Mouse (Mus musculus): ENCODE measurements around the gene Sap30bp. TPM values are rescaled to one million over a fixed set of nuclear protein-coding genes. Genes with fewer than 3 reads are reported as not detected.

Gene Sap30bp
- total and polyA plus RNA-seq, 2 experiments from 2014 or later, result 17.9 to 19.0 TPM

- Histone ChIP-seq H3K4me1 (ENCODE audit: control insufficient read depth, insufficient read depth) (peaks cover 46% of the 10 kb centered on the region), H3K27me3 (ENCODE audit: control insufficient read depth, insufficient read depth, low read length) (no peaks in the 10 kb centered on the region), H3K9ac (replicated peaks; ENCODE audit: low read depth, low read length) (no peak overlapping the region; the same call in 1 of the 2 replicates), H3K4me2 (ENCODE audit: low read depth, low read length) (peak overlapping the region; percentile 71), H3K9me3 (replicated peaks; ENCODE audit: control insufficient read depth, low read length) (no peaks in the 10 kb centered on the region), H3K4me3 (ENCODE audit: low read depth, low read length) (no peak overlapping the region), H3K36me3 (replicated peaks; ENCODE audit: control insufficient read depth, insufficient read depth, low read length) (peaks cover 27% of the 10 kb centered on the region), H3K27ac (ENCODE audit: low read depth) (peak overlapping the region; percentile 98)
- ATAC-seq (ENCODE audit: insufficient read depth, low read depth) (peak; percentile 11; the same call in 1 of the 2 replicates), DNase-seq (ENCODE audit: low spot score) (peak; percentile 70)
- no peak for TF ChIP-seq EP300 (IDR thresholded peaks at IDR 0.05; ENCODE audit: low read depth)
- no peak for TF ChIP-seq CTCF (IDR thresholded peaks at IDR 0.05; ENCODE audit: low read depth)
- WGBS, result 22% methylated on average over 1 of the region's 1 CpGs
These were observed 30.3 kb upstream of the Sap30bp start for GRCm38 (mm10) chr11:115902831-115903230.

DNA sequence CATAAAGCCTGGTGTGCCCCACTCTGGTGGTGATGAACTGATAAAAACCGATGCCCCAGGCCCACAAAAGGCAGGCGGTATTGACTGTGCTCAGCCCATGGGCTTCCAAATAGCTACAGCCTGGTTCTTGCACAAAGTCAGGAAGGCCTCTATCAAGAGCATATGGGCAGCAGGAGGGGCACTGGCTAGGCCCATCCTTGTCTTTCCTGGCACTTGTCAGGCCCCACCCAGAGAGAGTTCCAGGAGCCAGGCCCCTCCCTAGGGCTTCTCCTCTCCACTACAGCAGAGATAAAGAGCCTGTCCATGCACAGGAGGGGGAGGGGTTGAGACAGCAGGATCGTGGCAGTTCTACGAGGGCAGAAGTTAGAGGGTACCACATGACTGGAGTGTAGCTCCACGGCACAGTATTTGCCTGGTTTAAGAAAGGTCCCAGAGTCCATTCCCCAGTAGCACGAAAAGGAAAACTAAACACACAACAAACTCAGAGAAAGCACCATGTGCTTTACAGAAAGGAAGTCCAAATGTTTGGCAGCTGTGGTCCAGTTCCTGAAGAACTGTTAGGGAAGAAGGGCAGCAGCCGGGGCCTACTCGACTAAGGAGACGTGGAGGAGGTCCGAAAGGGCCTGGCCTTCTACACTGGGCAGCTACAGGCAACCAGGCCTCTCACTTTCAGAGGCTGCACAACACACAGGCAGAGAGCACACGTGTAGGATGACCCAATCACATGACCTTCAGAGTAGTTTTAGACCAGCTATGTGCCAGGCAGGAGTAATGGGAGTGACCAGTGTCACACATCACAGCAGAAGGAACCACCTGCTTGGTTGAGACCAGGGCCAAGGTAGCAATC, 29.5 kb upstream of the Sap30bp start:
- peak overlapping the region; percentile 19 for H3K4me2 ChIP-seq (ENCODE audit: low read depth, low read length)
- peak; percentile 84; the same call in 1 of the 2 replicates for TF ChIP-seq EP300 (IDR thresholded peaks at IDR 0.05; ENCODE audit: low read depth)
- no peak for TF ChIP-seq CTCF (IDR thresholded peaks at IDR 0.05; ENCODE audit: low read depth)
- H3K27ac ChIP-seq (ENCODE audit: low read depth), result peak overlapping the region; percentile 98
- DNase-seq (ENCODE audit: low spot score), result peak; percentile 90
- no peaks in the 10 kb centered on the region for H3K27me3 ChIP-seq (ENCODE audit: control insufficient read depth, insufficient read depth, low read length)
- no peak overlapping the region for H3K9ac ChIP-seq (replicated peaks; ENCODE audit: low read depth, low read length)
- peaks cover 30% of the 10 kb centered on the region for H3K36me3 ChIP-seq (replicated peaks; ENCODE audit: control insufficient read depth, insufficient read depth, low read length)
- peaks cover 46% of the 10 kb centered on the region for H3K4me1 ChIP-seq (ENCODE audit: control insufficient read depth, insufficient read depth)
- ATAC-seq (ENCODE audit: insufficient read depth, low read depth), result peak; percentile 83
- H3K4me3 ChIP-seq (ENCODE audit: low read depth, low read length), result no peak overlapping the region
- WGBS, result 20% methylated on average over 11 of the region's 11 CpGs
- no peaks in the 10 kb centered on the region for H3K9me3 ChIP-seq (replicated peaks; ENCODE audit: control insufficient read depth, low read length)

- H3K9ac ChIP-seq (replicated peaks; ENCODE audit: low read depth, low read length), result 0 out of 2 replicates have a peak overlapping the region, but pooled peaks have one; percentile 34
- H3K27me3 ChIP-seq (ENCODE audit: control insufficient read depth, insufficient read depth, low read length), result no peaks in the 10 kb centered on the region
- H3K4me3 ChIP-seq (ENCODE audit: low read depth, low read length), result no peak overlapping the region
These were observed 28.7 kb upstream of the Sap30bp start for GRCm38 (mm10) chr11:115904231-115904955.

GRCm38 (mm10) chr11:115904956-115905790, 27.9 kb upstream of the Sap30bp start:
- Histone ChIP-seq H3K4me1 (ENCODE audit: control insufficient read depth, insufficient read depth) (peaks cover 42% of the 10 kb centered on the region), H3K4me3 (ENCODE audit: low read depth, low read length) (no peak overlapping the region), H3K27me3 (ENCODE audit: control insufficient read depth, insufficient read depth, low read length) (no peaks in the 10 kb centered on the region), H3K4me2 (ENCODE audit: low read depth, low read length) (no peak overlapping the region), H3K27ac (ENCODE audit: low read depth) (peak overlapping the region; percentile 98; the same call in 1 of the 2 replicates), H3K9ac (replicated peaks; ENCODE audit: low read depth, low read length) (0 out of 2 replicates have a peak overlapping the region, but pooled peaks have one; percentile 34), H3K36me3 (replicated peaks; ENCODE audit: control insufficient read depth, insufficient read depth, low read length) (peaks cover 30% of the 10 kb centered on the region), H3K9me3 (replicated peaks; ENCODE audit: control insufficient read depth, low read length) (no peaks in the 10 kb centered on the region)
- DNase-seq (ENCODE audit: low spot score) (no peak), ATAC-seq (ENCODE audit: insufficient read depth, low read depth) (no peak)
- 62% methylated on average over 16 of the region's 16 CpGs for WGBS
- TF ChIP-seq EP300 (IDR thresholded peaks at IDR 0.05; ENCODE audit: low read depth) (no peak), CTCF (IDR thresholded peaks at IDR 0.05; ENCODE audit: low read depth) (no peak)

More at GRCm38 (mm10) chr11:115904231-115904955, 28.7 kb upstream of the Sap30bp start:
- Histone ChIP-seq H3K4me2 (ENCODE audit: low read depth, low read length) (no peak overlapping the region), H3K36me3 (replicated peaks; ENCODE audit: control insufficient read depth, insufficient read depth, low read length) (peaks cover 30% of the 10 kb centered on the region), H3K9me3 (replicated peaks; ENCODE audit: control insufficient read depth, low read length) (no peaks in the 10 kb centered on the region), H3K27ac (ENCODE audit: low read depth) (peak overlapping the region; percentile 98), H3K4me1 (ENCODE audit: control insufficient read depth, insufficient read depth) (peaks cover 46% of the 10 kb centered on the region)
- DNase-seq (ENCODE audit: low spot score) (no peak), ATAC-seq (ENCODE audit: insufficient read depth, low read depth) (no peak)
- TF ChIP-seq EP300 (IDR thresholded peaks at IDR 0.05; ENCODE audit: low read depth) (no peak), CTCF (IDR thresholded peaks at IDR 0.05; ENCODE audit: low read depth) (no peak)
- WGBS, result 60% methylated on average over 8 of the region's 8 CpGs

- H3K27me3 ChIP-seq (ENCODE audit: control insufficient read depth, insufficient read depth, low read length), result no peaks in the 10 kb centered on the region
- peaks cover 30% of the 10 kb centered on the region for H3K36me3 ChIP-seq (replicated peaks; ENCODE audit: control insufficient read depth, insufficient read depth, low read length)
- no peaks in the 10 kb centered on the region for H3K9me3 ChIP-seq (replicated peaks; ENCODE audit: control insufficient read depth, low read length)
- DNase-seq (ENCODE audit: low spot score) (no peak), ATAC-seq (ENCODE audit: insufficient read depth, low read depth) (no peak)
- H3K4me3 ChIP-seq (ENCODE audit: low read depth, low read length), result no peak overlapping the region
- 85% methylated on average over 3 of the region's 3 CpGs for WGBS
- TF ChIP-seq EP300 (IDR thresholded peaks at IDR 0.05; ENCODE audit: low read depth), result no peak
- no peak overlapping the region for H3K9ac ChIP-seq (replicated peaks; ENCODE audit: low read depth, low read length)
- H3K4me2 ChIP-seq (ENCODE audit: low read depth, low read length), result no peak overlapping the region
- H3K4me1 ChIP-seq (ENCODE audit: control insufficient read depth, insufficient read depth), result peaks cover 47% of the 10 kb centered on the region
- H3K27ac ChIP-seq (ENCODE audit: low read depth), result 0 out of 2 replicates have a peak overlapping the region, but pooled peaks have one; percentile 98
These were observed 27.0 kb upstream of the Sap30bp start for GRCm38 (mm10) chr11:115906116-115906515.

Measured in heart, postnatal 0 days (tissue).